Mouse (Mus musculus) left cerebral cortex, adult 8-10 months (tissue): Measurements from ENCODE around the gene Atxn7l2. TPM values are rescaled to one million over a fixed set of nuclear protein-coding genes. Genes with fewer than 3 reads are reported as not detected.
"Not testable (repeated sequence)": the region's sequence is repeated elsewhere in the genome, so short reads cannot be mapped to it uniquely, and the experiment has no call there.

ENCODE experiments used
- DNase-seq, 2 experiments: peaks; one replicate each; pipeline ENCODE4 v3.0.0; 2022; ENCODE audit warnings: low spot score in 2 of 2
- total RNA-seq, 4 experiments: library from RNA; stranded (reverse); gene quantifications; 2 replicates each; pipeline ENCODE4 v1.2.4; 2022

Gene Atxn7l2
- 10 to 100 TPM; 21.3 to 28.4 (median 25.4) TPM for total RNA-seq

DNA sequence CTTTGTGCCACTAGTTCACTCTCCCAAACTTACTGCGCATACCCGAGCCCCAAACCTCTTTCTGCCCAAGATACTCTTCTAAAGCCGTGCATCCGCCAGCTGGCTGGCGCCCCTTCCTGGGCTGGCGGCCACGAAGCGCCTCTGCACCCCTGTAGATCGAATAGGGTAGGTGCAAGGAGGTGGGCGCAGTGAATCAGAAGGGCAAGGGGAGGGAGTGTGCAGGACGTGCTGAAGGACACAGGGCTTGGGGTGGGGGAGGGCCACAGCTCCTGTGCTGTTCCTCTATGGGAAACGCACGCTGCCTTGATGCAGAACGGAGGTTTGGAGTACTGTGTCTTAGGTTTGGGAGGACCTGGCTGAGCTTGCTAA, at the start of gene Atxn7l2:
Gene Atxn7l2 (minus strand): TSS at position 164 of the 369 bp plus-strand sequence.
- DNase-seq, result peak in 1 of 2 experiments; percentile 86

DNA sequence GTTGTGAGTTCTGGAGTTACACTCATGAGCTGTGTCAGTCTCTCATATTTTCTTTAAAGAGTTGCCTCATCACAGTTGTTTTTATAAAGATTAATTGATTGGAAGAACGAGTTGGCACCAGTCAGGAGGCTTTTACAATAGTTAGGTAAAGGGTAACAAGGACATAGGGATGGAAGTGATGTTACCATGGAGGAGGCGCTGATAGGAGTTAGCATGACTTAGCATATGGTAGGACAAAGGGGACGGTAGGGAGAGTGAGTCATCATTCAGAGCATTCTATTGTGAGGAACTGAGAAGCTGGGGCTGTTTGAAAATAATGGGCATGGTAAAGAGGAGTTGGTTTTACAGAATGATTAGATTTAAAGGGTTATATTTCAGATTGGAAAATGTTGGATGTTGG, 48.6 kb upstream of the Atxn7l2 start:
- DNase-seq, result no peak

DNA sequence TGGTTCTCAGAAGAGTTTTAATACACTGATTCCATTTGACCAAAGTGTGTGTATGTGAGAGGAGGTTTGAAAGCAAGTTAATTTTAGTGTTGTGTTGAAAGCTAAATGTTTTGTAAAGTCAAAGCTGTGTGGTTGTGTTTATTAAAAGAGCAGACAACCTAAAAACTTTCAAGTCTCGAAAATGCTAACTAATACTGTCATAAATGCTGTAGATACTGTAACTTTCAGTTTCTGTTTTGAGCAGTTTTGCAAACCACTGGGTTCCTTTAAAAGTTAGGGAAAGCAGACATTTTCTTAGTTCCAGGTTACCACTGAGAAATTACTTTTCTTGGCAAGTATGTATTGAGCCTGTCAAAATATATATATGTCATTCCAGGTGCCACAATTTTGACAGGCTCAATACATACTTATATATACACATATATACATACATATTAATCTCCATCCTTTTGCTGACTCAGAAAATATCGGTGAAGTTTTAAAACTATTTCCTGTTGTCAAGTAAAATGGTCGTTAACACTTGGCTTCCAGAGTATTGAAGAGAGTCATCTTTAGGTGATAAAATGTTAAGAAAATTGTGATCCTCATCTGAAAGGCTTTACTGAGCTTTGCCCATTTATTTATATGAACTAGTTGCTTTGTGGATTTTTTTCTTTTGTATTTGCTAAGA, 47.2 kb upstream of the Atxn7l2 start:
- DNase-seq, result no peak

DNA sequence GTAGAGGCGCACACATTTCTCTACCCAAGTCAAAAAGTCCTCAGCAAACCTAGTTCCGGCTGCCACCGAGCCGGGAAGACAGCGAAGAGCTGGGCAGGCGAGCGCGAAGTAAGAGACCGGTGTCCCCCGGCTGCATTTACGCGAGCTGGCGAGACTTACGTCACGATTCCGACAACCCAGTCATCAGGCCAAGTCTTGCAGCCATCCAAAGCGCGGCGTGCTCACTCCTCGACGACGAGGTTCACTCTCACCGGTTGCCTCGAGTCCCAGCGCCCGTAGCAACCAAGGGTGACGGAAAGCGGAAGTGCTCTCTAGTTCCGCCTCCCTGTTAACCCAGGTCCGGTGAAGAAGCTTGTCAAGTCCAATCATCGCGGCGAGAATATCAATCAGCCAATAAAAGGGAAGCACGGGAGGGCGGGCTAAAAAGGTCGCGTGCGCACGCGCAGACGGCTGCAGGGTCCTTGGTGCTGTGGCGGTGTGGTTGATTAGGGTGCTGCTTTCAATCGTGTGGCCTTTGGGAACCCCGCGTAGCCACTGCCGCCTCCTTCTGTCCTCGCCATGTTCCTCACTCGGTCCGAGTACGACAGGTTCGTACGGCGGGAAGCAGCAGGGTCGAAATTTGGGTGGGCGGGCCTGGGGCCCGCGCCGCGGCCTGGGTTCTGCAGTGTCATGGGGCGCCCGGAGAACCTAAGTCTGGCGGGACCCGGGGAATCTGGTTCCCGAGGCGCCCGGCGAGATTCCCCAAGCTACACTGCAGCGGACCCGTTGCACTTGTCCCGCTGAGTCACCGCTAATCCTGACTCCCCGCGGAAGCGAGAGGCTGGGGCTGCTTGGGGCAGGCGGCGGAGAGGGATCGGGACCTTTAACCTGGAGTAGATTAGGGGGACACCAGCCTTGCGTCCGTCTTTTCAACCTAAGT, 46.2 kb upstream of the Atxn7l2 start, which contains the start of gene Psma5:
Gene Psma5 (plus strand): TSS at position 208 of the 919 bp plus-strand sequence.
- peak; percentile 80 to 95 for DNase-seq

DNA sequence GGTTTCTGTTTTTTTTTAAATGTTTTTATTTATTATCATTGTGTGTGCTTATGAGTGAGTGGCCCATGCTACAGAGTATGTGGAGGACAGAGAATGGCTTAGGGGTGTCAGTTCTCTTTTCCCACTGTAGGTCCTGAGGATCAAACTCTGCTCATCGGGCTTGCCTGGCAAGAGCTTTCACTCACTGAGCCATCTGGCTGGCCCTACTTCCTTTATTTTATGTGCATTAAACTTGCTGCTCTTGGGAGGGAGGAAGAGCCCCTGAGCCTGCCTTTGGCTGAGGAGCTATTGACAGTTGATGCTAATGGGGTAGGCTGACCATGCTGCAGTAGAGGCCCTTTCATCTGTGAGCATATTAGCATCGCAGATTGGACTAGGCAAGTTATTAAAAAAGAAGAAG, 36.1 kb upstream of the Atxn7l2 start:
- no peak for DNase-seq

DNA sequence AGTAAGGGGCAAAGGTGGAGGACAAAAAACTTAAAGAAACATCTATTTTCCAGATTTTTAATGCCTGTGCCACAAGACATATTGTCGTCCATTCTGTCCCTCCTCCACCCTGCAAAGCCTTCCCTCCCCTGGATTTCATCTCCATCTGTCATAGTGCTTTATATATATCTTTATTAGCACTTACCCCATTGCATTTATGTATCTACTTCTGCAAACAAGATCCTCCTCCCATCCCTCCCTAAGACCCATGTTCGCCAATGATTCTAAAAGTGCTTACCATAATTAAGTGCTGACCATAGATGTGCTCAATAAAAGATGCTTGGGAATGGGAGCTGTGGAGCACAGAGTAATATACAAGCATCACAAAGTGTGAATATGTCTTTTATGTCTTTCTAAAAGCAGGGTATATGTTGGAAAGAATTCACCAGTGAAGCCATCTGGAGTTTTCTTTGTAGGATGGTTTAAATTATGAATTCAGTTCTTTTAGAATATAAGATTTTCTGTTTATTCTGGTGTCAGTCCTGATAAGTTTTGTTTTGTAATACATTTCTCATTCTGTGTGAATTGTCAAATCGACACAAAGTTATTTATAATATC, 30.6 kb upstream of the Atxn7l2 start:
- no peak for DNase-seq

DNA sequence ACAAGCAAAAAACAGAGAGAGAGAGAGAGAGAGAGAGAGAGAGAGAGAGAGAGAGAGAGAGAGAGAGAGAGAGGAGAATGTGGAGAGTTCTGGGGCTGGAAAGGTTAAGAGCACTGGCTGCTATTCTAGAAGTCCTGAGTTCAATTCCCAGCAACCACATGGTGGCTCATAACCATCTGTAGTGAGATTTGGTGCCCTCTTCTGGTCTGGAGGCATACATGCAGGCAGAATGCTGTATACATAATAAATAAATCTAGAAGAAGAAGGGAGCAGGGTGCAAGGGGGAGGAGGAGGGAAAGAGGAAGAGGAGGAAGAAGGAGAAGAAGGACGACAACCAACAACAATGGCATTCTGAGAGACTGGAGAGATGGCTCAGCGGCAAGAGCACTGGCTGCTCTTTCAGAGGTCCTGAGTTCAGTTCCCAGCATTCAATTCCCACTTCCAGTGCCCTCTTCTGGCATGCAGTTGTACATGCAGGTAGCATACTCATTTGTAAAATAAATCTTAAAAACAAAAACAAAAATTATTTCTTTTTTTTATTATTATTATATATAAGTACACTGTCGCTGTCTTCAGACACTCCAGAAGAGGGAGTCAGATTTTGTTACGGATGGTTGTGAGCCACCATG, 26.9 kb upstream of the Atxn7l2 start:
- not testable (repeated sequence) for DNase-seq

DNA sequence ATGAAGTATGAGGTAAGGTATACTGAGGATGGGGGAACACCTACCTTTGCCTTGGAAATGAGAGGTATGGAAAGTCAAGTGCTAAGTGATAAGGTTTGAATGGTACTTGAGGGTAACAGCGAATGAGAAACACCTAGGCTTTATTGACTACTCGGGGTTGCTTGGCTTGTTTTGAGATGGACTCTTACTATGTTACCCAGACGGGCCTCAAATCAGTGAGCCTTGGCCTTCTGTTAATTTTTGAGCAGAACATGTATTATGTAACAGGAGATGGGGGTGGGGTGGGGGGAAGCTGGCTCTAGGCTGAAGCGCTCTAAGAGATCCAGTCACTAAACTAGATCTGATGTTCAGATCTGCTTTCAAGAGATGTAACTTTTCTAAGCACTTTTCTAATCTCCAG, 20.9 kb upstream of the Atxn7l2 start:
- DNase-seq, result no peak

DNA sequence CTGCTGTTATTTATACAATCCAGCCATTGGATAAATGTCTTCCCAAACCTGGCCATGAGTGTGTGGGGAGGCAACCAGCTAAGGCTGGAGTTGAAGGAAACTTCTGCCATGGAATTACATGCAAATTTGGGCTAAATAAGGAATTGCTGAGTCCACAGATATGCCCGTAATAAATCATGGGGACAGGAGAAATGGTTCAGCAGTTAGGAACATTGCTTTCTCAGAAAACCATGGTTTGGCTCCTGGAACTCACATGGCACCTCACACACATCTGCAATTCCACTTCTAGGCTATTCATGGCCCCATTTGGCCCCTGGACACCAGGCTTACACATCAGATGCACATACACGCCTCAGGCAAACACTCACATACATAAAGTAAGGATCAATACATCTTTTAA, 16.8 kb upstream of the Atxn7l2 start:
- no peak for DNase-seq

DNA sequence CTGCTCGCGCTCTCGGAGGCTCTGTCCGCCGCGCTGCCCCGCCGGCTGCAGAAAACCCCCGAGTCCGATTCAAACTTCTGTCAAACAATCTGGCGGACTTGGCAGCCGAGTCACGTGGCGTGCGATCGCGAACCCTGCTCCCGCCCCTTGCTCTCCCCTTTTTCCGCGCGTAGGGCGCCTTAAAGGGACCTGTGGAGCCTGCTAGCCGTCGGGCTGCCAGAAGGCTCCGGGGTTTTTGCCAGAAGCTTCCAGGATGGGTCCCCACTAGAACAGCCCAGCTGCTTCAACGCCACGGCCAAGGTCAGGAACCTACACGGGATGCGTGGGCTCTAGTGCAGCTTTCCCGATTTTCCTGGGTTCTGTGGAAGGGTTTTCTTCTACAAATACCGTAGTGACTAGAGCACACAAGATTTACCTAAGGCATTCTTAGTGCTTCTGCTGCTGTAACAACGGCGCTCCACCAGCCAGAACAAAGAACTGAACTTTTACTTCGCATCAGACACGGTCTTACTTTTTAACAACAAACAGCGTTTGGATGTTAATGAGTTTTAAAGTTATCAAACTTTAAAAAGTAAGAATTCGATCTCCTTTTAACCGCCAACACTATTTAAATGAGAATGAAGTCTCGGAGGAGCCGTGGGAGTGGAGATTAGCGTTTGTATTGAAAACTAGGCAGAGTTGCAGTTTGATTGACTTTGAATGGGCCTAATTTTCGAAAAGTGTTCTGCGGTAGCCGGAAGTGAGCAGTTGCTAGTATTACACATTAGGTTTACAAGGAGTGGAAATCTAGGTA, 16.0 kb upstream of the Atxn7l2 start, which contains the start of gene Sypl2:
Gene Sypl2 (minus strand): TSS at position 91 of the 793 bp plus-strand sequence.
- DNase-seq, result no peak

DNA sequence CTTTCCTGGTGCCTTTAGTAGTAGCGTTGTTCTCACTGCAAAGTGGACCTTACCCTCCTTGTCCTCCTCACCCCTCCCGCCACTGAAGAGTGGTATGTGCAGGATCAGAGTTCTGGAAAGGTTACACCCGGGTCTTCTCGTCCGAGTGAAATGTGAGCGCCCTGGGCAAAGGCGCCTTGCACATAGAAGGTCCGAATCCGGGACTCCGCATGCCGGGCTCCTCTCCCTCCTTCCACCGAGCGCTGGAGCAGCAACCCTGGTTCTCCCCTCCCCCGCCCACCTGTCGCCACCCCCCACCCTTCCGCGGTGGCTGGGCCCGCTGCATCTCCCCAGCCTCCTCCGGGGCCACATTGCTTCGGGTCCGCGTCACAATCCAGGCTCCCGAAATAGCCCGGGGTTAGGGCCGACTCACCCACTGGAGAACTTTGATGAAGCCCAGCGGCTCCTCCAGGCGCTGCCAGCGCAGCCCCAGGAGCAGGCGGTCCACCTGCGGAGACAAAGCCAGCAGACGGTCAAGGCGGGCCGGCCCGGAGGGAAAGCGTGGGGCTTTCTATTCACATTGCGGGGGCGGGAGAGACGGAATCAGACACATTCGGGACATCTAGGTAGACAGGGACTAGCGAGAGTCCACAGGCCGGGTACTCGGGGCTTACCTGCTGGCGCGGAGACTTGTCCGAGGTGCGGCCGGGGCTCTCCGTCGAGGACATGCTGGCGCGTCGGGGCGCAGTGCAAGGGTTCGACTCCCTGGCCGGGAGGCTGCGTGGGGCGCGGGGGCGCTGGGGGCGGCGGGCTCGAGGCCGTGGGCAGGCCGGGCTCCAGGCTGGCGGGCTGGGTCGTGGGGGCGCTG, 15.2 kb upstream of the Atxn7l2 start:
- no peak for DNase-seq

DNA sequence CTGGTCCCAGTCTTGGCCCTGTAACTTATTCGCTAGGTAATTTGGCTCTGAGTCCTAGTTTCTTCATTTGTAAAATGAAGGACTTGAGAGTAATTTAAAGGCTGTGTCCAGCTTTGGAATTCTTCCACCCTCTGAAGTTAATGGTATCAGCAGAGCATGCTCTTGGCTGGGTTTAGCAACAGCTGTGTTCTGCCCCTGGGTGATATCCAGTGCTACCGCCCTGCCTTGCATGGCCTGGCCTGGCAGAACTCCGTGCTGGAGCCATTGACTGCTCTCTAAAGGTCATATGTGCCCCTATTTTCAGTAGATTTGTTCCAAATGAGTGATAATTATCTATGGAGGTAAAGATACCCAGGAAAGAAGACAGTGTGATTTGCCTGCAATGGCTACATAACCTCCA, 9.9 kb upstream of the Atxn7l2 start:
- no peak for DNase-seq

DNA sequence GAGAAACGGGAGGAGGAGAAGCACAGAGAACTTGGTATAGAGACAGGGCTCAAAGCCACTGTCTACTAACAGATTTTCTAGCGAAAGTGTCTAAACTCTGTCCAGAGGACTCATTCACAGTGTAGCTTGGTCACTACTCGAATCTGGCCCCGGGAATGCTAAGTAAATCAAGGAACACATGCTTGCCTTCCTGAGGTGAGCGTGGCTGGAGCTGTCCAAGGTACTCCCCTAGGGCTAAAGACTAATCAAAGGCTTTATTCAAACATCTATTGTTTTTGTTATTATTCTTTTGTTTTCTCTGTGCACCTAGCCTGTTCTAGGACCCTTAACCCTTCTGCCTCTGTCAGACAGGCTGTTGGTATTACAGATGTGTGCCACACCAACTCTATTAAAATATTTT, 4.0 kb upstream of the Atxn7l2 start:
- DNase-seq, result no peak

DNA sequence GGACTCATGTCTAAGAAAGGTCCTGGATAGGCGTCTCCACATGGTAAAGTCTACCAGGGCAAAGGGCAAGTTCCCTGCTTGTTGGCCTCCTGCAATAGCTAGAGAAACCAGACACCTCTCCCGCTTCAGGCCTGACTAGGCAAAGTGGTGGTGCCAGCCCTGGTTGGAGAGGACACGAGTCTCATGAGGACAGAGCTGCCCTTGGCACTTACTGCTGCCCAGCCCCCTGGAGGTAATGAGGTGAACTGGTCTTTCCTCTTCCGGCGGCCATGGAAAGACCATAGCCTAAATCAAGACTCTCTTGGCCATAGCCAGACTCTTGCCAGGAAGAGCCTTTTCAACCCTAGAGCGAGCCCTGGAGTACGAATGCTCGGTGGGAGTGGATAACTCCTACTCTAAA, 1.7 kb upstream of the Atxn7l2 start:
- DNase-seq, result no peak

DNA sequence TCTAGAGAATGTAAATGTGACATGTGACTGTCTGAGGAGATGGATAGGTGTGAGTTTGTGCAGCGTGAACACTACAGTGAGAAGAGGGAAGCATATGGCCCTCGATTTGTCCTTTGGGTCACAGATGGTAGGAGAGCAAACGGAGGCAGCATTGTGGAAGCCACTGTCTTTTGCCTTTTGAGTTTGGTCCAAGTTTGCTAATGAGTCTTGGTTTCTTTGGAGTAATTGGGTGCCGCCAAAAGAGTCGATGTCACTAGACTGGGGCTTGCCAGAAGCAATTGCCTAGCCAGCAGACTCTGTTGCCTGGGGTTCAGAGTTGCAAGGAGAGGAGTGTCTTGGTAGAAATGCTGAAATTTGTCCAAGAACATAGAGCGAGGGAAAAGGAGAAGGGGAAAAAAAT, 1.1 kb upstream of the Atxn7l2 start:
- no peak for DNase-seq

DNA sequence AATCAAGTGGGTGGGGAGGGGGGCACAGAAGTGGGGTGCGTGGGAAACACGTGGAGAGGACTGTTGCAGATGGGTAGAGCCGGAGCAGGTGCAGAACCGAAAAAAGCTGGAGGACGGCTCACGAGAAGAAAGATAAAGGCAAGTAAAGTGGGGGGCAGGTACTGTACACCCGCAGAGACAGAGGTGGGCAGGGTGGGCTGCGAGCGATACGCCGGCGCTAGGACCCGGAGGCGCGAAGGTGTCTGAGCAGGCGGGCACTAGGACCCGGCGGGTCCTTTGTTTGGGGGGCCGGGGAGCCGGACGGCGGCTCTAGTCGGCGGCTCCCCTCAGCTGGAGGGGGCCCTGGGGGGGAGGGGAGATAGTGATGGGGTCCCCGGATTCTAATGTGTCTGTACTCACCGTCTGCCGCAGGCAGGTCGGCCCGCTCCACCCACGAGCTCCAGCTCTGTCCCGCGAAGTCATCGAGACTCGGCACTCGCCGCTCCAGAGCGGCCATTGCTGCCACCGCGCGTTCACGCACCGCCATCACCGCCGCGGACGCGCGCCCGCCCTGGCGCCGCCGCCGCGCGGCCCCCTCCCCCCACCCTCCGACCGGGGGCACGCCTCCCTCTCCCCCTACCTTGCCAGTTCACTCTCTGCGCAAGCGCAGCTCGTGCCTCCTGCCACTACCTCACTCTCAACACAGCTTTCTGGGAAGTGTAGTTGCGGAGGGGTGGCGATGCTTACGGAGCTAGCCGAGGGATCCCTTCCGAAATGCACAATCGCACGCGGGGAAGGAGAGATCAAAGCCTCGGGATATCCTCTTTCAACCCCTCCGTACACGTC, 576 bp downstream of the Atxn7l2 start:
- DNase-seq, result peak; percentile 93 to 94

DNA sequence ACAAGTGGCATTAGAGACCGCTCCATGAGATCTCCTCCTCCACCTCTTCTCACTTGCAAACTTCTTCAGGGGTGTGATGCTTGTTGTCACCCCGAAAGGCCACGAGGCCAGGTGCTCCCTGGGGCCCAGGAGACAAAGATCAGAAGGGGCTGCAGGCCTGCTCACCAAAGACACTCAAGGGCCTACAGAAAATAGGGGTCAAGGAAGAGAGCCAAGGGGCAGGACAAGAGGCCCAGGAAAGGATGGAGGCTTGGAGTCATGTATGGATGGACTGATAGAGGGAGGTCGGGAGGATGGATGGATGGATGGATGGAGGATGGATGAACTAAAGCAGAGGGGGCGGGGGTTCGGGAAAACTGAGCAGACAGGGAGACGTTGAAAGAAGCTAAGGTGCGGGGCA, 1.2 kb downstream of the Atxn7l2 start:
- no peak for DNase-seq

DNA sequence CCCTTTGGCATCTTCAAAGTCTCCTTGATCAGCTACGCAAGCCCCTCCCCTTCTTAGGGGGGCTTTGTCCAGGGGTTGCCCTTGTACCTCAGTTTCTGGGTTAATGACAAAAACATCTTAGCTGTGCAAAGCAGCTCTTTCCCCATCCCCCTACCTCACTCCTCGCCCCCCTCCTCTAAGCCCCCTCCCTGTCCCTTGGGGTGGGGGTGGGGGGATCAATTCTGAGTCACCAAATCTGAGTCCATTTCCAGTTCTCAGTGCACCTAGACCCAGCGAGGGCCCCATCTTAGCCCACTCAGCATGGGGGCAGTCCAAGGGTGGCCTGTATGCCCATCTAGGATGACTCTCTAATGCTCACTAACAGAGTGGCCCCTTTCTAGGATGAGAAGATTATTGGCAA, 1.7 kb downstream of the Atxn7l2 start:
- DNase-seq, result no peak
